Mouse (Mus musculus) limb, embryonic 14.5 days (tissue): ENCODE data around the gene Sh3pxd2a. TPM values are rescaled to one million over a fixed set of nuclear protein-coding genes. Genes with fewer than 3 reads are reported as not detected.

Source experiments
- ATAC-seq: fragments of 200-750 bp; cut with Nextera tagmentation; 2 replicates; pipeline ENCODE4 v1.8.0; 2017; ENCODE audit warnings: low read depth, moderate number of reproducible peaks, moderate TSS enrichment; ENCODE audit not compliant: low FRiP score
- DNase-seq: peaks from one replicate; pipeline ENCODE4 v3.0.0-alpha.2; 2015; ENCODE audit warnings: low spot score
- H3K27ac ChIP-seq: fragments of 300-500 bp; sonication (generic); replicated peaks from 2 replicates; pipeline ENCODE4 v1.5.1; 2014; ENCODE audit warnings: low read depth, mild to moderate bottlenecking, low read length, moderate library complexity, mixed read lengths
- H3K27me3 ChIP-seq: fragments of 300-500 bp; sonication (generic); 2 replicates; pipeline ENCODE4 v1.6.1; 2014; ENCODE audit warnings: low read length, mixed read lengths; ENCODE audit not compliant: control insufficient read depth, insufficient read depth
- H3K36me3 ChIP-seq: fragments of 300-500 bp; sonication (generic); 2 replicates; pipeline ENCODE4 v1.6.1; 2014; ENCODE audit warnings: mild to moderate bottlenecking, low read length, moderate library complexity, mixed read lengths; ENCODE audit not compliant: control insufficient read depth, insufficient read depth
- H3K4me1 ChIP-seq: fragments of 300-500 bp; sonication (generic); 2 replicates; pipeline ENCODE4 v1.6.1; 2014; ENCODE audit warnings: antibody characterized with exemption, low read length, mixed read lengths; ENCODE audit not compliant: control insufficient read depth, insufficient read depth
- H3K4me2 ChIP-seq: fragments of 300-500 bp; sonication (generic); replicated peaks from 2 replicates; pipeline ENCODE4 v1.6.1; 2014; ENCODE audit warnings: low read depth, mild to moderate bottlenecking, low read length, moderate library complexity; ENCODE audit not compliant: severe bottlenecking
- H3K4me3 ChIP-seq: fragments of 300-500 bp; sonication (generic); replicated peaks from 2 replicates; pipeline ENCODE4 v1.5.1; 2014; ENCODE audit warnings: low read length
- H3K9ac ChIP-seq: fragments of 300-500 bp; sonication (generic); 2 replicates; pipeline ENCODE4 v1.6.1; 2014; ENCODE audit warnings: mild to moderate bottlenecking, low read depth, low read length, moderate library complexity; ENCODE audit not compliant: severe bottlenecking
- H3K9me3 ChIP-seq: fragments of 300-500 bp; sonication (generic); 2 replicates; pipeline ENCODE4 v1.6.1; 2016; ENCODE audit warnings: low read length; ENCODE audit not compliant: control insufficient read depth
- POLR2A ChIP-seq: fragments of 200-500 bp; IDR thresholded peaks from 2 replicates; pipeline ENCODE4 v1.8.0; 2012; ENCODE audit warnings: inconsistent platforms, mild to moderate bottlenecking, moderate library complexity, borderline replicate concordance; ENCODE audit not compliant: insufficient read depth, insufficient read length; ENCODE audit errors: extremely low read depth
- WGBS: fragments of 180-500 bp; shearing (Covaris S2); extraction: QIAGEN DNeasy Blood & Tissue Kit; methylation state at CpG from one replicate; pipeline ENCODE4 v1.1.7; 2014; 5-methylcytosine and 5-hydroxymethylcytosine counted together
- polyA plus RNA-seq, 2 experiments: library from polyadenylated mRNA; depleted of rRNA in 1 of 2; stranded (reverse) in 1 of 2; unstranded in 1 of 2; fragments of >200 nt; fragmentation: Nextera tagmentation in 1 of 2; extraction: Ambion mirVana in 1 of 2; gene quantifications; 2 replicates each; pipeline versions ENCODE4 v1.2.1 to v1.2.3; 2012 to 2014

Sh3pxd2a gene
- polyA plus RNA-seq, 2 experiments, result 17.1 to 61.7 TPM

DNA sequence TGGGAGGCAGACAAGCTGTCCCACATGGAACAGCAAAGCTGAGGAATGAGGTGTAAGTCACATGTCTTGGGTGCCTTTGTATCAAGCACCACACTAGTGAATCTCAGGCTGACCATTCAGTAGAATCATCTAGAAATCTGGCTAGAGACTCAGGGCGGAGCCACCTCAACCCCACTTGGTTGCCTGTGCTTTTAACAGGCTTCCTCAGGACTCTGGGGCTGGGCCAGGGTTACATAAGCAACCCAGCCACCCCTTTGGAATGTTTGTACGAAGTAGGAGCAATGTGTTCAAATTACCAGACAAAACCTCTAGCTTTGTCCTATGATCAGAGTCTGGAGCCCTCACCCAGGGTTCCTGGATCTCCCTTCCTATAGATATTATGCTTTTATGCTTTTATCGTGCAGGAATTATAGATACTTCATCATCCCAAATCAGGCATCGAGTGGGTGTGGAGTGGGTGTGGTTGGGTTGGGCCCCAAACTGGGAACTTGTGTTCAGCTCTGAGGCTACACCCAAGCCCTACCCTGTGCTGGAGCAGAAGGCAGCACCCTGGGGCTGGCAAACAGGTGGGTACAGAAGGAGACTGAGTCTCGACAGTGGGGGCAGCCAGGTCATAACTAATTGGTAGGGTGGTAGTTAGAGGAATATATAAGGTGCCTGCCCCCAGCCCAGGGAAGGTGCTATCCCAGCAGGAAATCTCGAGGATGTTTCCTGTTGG is 118.2 kb downstream of the Sh3pxd2a start:
- Histone ChIP-seq H3K4me2 (no peak overlapping the region), H3K4me3 (no peak overlapping the region), H3K36me3 (no peaks in the 10 kb centered on the region), H3K27ac (no peak overlapping the region), H3K4me1 (peaks cover 7% of the 10 kb centered on the region), H3K9me3 (no peaks in the 10 kb centered on the region), H3K27me3 (peaks cover 12% of the 10 kb centered on the region; the same call in 1 of the 2 replicates), H3K9ac (no peak overlapping the region)
- ATAC-seq (no peak), DNase-seq (no peak)
- 74% methylated on average over 6 of the region's 6 CpGs for WGBS
- no peak for TF ChIP-seq POLR2A

DNA sequence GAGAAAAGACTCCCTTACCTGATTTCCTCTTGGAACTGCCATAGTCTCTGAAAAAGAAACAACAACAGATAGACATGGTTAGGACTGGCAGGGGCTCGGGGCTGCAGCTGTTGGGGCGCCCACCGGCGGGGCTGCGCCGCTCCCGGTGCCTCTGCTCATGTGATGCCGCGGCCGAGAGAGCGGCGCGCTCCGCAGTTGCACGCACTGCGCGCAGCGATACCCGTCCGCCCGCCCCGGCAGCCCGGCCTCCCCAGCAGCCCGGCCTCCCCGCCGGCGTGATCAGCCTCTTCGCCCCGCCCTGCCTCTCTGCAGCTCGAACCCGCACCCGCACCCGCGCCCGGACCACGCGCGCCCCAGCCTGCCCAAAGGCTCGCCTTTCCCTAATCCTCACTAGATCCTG is 120.8 kb downstream of the Sh3pxd2a start:
- peak overlapping the region; percentile 51 for H3K9ac ChIP-seq

DNA sequence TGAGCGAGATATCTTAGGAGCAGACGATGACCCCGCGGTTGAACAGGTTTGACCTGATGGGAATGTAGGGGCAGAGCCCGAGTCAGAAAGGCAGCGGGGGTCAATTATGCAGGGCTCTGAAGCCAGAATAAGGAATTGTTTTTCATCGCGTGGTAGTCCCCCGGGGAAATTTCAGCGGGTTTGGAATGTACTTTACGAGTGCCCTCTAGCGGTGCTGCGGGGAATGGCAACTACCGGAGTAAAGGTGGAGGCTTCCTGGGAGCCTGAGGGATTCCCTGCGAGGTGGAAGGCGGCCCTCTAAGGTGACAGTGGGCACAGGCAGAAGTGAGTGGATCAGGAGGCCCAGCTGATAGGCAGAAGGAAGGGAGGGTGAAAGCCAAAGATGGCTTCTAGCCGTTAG is 125.0 kb downstream of the Sh3pxd2a start:
- no peak for TF ChIP-seq POLR2A
- no peaks in the 10 kb centered on the region for H3K9me3 ChIP-seq
- 3% methylated on average over 17 of the region's 17 CpGs for WGBS
- peaks cover 32% of the 10 kb centered on the region for H3K4me1 ChIP-seq
- peak overlapping the region; percentile 75 for H3K4me2 ChIP-seq
- H3K27ac ChIP-seq, result no peak overlapping the region
- H3K27me3 ChIP-seq, result 0 out of 2 replicates have a peak, but pooled peaks cover 7% of the 10 kb centered on the region
- ATAC-seq (0 out of 2 replicates have a peak, but pooled peaks have one; percentile 7), DNase-seq (peak; percentile 86)
- no peaks in the 10 kb centered on the region for H3K36me3 ChIP-seq
- 0 out of 2 replicates have a peak overlapping the region, but pooled peaks have one; percentile 28 for H3K9ac ChIP-seq
- peak overlapping the region; percentile 32 for H3K4me3 ChIP-seq

More for the DNA sequence above, 120.8 kb downstream of the Sh3pxd2a start:
- no peak for TF ChIP-seq POLR2A
- H3K27me3 ChIP-seq, result peaks cover 12% of the 10 kb centered on the region; the same call in 1 of the 2 replicates
- H3K27ac ChIP-seq, result no peak overlapping the region
- peak overlapping the region; percentile 67 for H3K4me2 ChIP-seq
- ATAC-seq (peak; percentile 10; the same call in 1 of the 2 replicates), DNase-seq (no peak)
- WGBS, result 0% methylated on average over 15 of the region's 39 CpGs
- no peaks in the 10 kb centered on the region for H3K9me3 ChIP-seq
- H3K4me1 ChIP-seq, result peaks cover 13% of the 10 kb centered on the region
- peak overlapping the region; percentile 39 for H3K4me3 ChIP-seq
- H3K36me3 ChIP-seq, result no peaks in the 10 kb centered on the region

DNA sequence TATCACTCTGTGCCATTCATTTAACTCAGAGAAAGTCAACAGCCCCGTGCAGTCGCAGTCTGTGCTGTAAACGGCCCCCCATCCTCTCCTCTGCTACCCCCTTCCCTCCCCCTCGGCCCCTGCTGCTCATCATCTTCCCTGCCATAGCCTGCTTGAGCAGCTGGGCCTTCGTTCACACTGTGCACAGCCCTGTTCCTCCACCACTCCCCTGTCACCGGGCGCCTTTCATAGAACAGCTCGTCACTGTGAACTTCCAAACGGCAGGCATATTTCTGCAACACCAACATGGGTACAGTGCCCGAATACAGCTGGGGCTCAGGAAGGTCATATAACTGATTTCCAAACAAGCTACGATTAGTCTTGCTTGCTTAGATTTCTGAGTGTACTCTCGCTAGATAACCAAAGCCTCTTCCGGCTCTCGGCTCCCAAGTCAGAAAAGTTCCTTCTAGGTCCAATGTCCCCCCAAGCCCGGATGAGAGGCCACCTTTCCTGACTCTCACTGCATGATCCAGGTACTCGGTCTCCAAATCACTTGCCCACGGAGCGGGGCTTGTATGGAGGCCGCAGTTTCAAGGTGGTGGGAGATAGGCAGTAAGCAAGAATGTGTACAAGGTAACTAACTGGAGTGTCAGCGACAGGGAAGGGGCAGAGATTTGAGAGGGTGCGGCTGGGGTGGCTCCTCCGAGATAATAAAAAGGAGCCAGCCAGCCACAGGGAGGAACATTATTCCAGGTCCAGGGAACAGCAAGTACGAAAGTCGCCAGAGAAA is 125.6 kb downstream of the Sh3pxd2a start:
- 33% methylated on average over 24 of the region's 24 CpGs for WGBS
- TF ChIP-seq POLR2A, result no peak
- DNase-seq (no peak), ATAC-seq (no peak)
- Histone ChIP-seq H3K4me2 (peak overlapping the region; percentile 75), H3K9me3 (no peaks in the 10 kb centered on the region), H3K4me3 (peak overlapping the region; percentile 32), H3K4me1 (peaks cover 38% of the 10 kb centered on the region), H3K27ac (no peak overlapping the region), H3K9ac (0 out of 2 replicates have a peak overlapping the region, but pooled peaks have one; percentile 28), H3K27me3 (0 out of 2 replicates have a peak, but pooled peaks cover 1% of the 10 kb centered on the region), H3K36me3 (no peaks in the 10 kb centered on the region)

DNA sequence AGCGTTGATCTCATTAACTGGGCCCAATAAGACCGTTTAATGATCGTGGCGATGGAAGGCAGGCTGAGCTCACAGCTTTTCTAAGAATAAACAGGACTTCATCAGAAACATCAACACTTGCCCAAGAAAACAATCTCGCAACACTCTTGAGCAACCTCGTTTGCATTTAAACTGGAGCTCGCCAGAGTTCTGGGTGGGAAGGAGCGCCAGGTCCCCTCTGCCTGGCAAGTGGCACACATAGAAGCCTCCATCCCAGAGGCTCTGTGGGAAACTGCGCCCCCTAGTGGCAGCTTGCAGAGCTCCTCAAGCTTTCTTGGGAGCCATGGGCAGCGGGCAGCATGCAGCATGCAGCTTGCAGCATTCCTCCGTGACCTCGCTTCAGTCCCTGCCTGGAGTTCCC is 126.5 kb downstream of the Sh3pxd2a start:
- ATAC-seq, result 0 out of 2 replicates have a peak, but pooled peaks have one; percentile 44

More for the DNA sequence above, 126.5 kb downstream of the Sh3pxd2a start:
- Histone ChIP-seq H3K27ac (no peak overlapping the region), H3K36me3 (no peaks in the 10 kb centered on the region), H3K27me3 (no peaks in the 10 kb centered on the region), H3K9ac (no peak overlapping the region), H3K4me1 (peaks cover 39% of the 10 kb centered on the region), H3K4me2 (peak overlapping the region; percentile 33), H3K4me3 (no peak overlapping the region), H3K9me3 (no peaks in the 10 kb centered on the region)
- DNase-seq, result peak; percentile 89
- no peak for TF ChIP-seq POLR2A
- 21% methylated on average over 12 of the region's 12 CpGs for WGBS
